Mouse (Mus musculus): ENCODE data around the gene Prkn. TPM values are rescaled to one million over a fixed set of nuclear protein-coding genes. Genes with fewer than 3 reads are reported as not detected.

The Prkn gene
- polyA plus RNA-seq, 1 experiment: 0.58 TPM

DNA sequence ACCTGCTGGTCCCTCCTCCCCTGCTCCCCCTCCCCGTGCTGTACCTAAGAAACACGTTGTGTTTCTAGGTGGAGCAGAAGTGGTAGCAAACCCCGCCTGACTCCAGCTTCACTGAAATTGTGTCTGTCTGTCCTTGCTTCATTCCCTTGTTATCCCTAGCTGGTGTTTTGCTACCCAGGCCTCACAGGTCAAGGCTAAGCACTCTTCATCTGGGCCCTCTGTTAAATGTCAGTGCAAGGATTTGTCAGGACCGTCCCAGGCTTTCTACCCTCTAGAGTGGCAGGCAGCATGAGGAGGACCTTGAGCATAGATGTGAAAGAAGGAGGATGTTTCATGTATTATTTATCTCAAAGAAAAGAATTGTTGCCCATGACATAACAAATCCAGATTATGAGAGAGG is 388.8 kb downstream of the Prkn start:
- Histone ChIP-seq H3K27ac (ENCODE audit: insufficient read depth, low read depth, low read length) (no peak overlapping the region), H3K4me3 (ENCODE audit: low read depth, low read length) (no peak overlapping the region), H3K4me1 (ENCODE audit: control insufficient read depth, insufficient read depth, insufficient read length, low read length) (no peaks in the 10 kb centered on the region), H3K27me3 (ENCODE audit: control insufficient read depth, insufficient read depth, low read length) (no peaks in the 10 kb centered on the region; the same call in 1 of the 2 replicates), H3K36me3 (ENCODE audit: control insufficient read depth, insufficient read depth, low read length) (no peaks in the 10 kb centered on the region)
- no peak for TF ChIP-seq CTCF (IDR thresholded peaks at IDR 0.05; ENCODE audit: extremely low read depth, insufficient read length, insufficient replicate concordance, low read depth, low read length)
- no peak for TF ChIP-seq POLR2A (IDR thresholded peaks at IDR 0.05; ENCODE audit: low read depth, low read length)
- 67% methylated on average over 4 of the region's 4 CpGs for WGBS

DNA sequence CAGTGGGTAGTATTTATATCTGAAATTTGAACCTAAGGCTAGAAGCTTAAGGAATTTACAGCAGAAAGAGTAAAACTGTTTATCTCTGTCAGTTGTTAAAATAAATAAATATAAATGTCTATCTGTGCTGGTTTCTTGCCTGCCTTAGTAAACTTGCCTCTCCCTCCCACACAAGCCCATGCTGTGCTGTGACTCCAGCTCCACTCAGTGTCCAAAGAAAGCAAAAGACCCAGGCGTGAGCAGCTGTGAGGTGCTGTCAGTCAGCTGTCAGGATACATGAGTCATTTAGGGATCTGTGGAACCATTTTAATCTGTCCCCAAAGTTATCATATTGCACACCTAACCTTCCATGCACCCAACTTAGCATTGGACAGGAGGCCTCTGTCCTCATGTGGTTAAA is 389.2 kb downstream of the Prkn start:
- no peaks in the 10 kb centered on the region for H3K36me3 ChIP-seq (ENCODE audit: control insufficient read depth, insufficient read depth, low read length)
- no peak for TF ChIP-seq CTCF (IDR thresholded peaks at IDR 0.05; ENCODE audit: extremely low read depth, insufficient read length, insufficient replicate concordance, low read depth, low read length)
- no peak for TF ChIP-seq POLR2A (IDR thresholded peaks at IDR 0.05; ENCODE audit: low read depth, low read length)

DNA sequence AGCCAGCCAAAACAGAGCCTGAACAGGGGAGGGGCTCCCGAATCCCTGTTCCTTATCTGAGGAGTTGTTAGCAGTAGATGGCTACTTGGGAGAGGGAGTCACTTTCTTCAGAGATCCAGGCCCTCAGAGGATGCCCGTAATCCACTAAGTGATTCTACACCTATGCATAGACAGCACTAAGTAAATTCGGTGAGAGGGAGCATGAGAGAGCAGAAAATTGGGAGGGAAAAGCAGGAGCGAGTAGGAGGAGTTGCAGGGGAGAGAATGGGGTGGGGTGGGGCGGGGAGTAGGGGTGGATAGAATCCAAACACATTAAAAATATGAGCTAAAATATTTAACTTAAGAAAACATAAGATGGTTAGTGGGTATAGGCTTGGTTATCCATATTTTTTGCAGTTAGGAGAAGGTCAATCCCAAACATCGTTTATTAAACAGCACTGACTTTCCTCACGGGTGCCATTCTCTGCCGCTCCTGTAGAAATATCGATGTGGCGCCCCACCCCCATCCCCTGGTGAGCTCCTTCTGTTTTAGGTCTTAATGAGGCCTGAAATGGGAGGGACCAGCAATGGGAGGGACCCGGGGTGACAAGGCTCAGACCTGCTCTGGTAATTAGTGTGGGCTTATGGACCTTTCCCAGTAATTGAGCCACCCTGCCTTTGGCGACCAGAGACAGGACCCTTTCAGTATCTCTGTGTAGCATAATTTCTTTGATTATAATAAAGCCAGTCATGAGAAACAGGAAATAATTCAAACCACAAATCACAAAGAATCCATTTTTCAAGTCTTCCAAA is 390.6 kb downstream of the Prkn start:
- no peaks in the 10 kb centered on the region for H3K4me1 ChIP-seq (ENCODE audit: control insufficient read depth, insufficient read depth, insufficient read length, low read length)
- 46% methylated on average over 12 of the region's 12 CpGs for WGBS
- no peaks in the 10 kb centered on the region for H3K36me3 ChIP-seq (ENCODE audit: control insufficient read depth, insufficient read depth, low read length)
- no peak overlapping the region for H3K4me3 ChIP-seq (ENCODE audit: low read depth, low read length)
- no peaks in the 10 kb centered on the region; the same call in 1 of the 2 replicates for H3K27me3 ChIP-seq (ENCODE audit: control insufficient read depth, insufficient read depth, low read length)
- no peak for TF ChIP-seq CTCF (IDR thresholded peaks at IDR 0.05; ENCODE audit: extremely low read depth, insufficient read length, insufficient replicate concordance, low read depth, low read length)
- no peak for TF ChIP-seq POLR2A (IDR thresholded peaks at IDR 0.05; ENCODE audit: low read depth, low read length)
- no peak overlapping the region for H3K27ac ChIP-seq (ENCODE audit: insufficient read depth, low read depth, low read length)

More for the DNA sequence above, 389.2 kb downstream of the Prkn start:
- no peaks in the 10 kb centered on the region; the same call in 1 of the 2 replicates for H3K27me3 ChIP-seq (ENCODE audit: control insufficient read depth, insufficient read depth, low read length)
- no peak overlapping the region for H3K27ac ChIP-seq (ENCODE audit: insufficient read depth, low read depth, low read length)
- no peaks in the 10 kb centered on the region for H3K4me1 ChIP-seq (ENCODE audit: control insufficient read depth, insufficient read depth, insufficient read length, low read length)
- 79% methylated on average over 1 of the region's 1 CpGs for WGBS
- no peak overlapping the region for H3K4me3 ChIP-seq (ENCODE audit: low read depth, low read length)

DNA sequence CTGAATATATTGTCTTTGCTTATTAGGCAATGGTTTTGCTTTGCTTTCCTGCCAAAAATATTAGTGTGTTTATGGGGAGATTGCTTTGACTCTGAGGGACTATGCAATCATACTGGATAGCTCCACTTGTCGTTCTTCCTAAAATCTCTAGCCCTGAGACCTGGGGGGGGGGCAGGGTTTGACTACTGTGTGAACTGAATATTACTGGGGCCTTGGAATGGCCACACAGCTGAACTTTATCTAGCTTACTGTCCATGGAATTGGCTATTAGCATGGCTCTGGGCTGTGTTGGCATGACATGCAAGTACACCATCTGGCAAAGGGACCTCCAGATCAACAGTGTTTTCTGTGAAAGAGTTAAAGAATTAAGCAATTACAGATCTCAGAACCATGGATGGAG is 395.1 kb downstream of the Prkn start:
- WGBS: 46% methylated on average over 1 of the region's 1 CpGs
- H3K27me3 ChIP-seq (ENCODE audit: control insufficient read depth, insufficient read depth, low read length): no peaks in the 10 kb centered on the region; the same call in 1 of the 2 replicates
- H3K36me3 ChIP-seq (ENCODE audit: control insufficient read depth, insufficient read depth, low read length): no peaks in the 10 kb centered on the region
- H3K4me1 ChIP-seq (ENCODE audit: control insufficient read depth, insufficient read depth, insufficient read length, low read length): no peaks in the 10 kb centered on the region
- TF ChIP-seq CTCF (IDR thresholded peaks at IDR 0.05; ENCODE audit: extremely low read depth, insufficient read length, insufficient replicate concordance, low read depth, low read length) (no peak), POLR2A (IDR thresholded peaks at IDR 0.05; ENCODE audit: low read depth, low read length) (no peak)
- no peak overlapping the region for H3K4me3 ChIP-seq (ENCODE audit: low read depth, low read length)
- H3K27ac ChIP-seq (ENCODE audit: insufficient read depth, low read depth, low read length): no peak overlapping the region

DNA sequence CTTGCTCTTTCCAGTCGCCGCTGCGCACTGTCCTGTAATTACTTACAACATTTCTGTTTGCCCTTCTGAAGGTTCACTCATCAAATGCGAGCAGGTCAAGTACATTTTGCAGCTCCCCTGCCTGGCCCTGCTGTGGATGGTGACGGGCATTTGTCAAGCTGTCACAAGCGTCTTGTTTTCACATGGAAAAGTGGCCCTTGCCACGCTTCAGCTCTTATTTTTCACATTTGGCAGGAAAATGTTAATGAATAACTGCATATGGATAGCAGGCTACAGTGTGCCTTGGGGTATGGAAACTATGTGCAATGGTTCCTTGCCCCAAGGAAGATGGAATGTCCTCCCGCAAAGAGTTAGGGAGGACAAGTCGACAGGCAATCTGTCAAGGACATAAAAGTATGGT is 404.9 kb downstream of the Prkn start:
- Histone ChIP-seq H3K36me3 (ENCODE audit: control insufficient read depth, insufficient read depth, low read length) (no peaks in the 10 kb centered on the region), H3K4me1 (ENCODE audit: control insufficient read depth, insufficient read depth, insufficient read length, low read length) (no peaks in the 10 kb centered on the region), H3K27me3 (ENCODE audit: control insufficient read depth, insufficient read depth, low read length) (no peaks in the 10 kb centered on the region), H3K27ac (ENCODE audit: insufficient read depth, low read depth, low read length) (no peak overlapping the region), H3K4me3 (ENCODE audit: low read depth, low read length) (no peak overlapping the region)
- 65% methylated on average over 9 of the region's 9 CpGs for WGBS
- TF ChIP-seq CTCF (IDR thresholded peaks at IDR 0.05; ENCODE audit: extremely low read depth, insufficient read length, insufficient replicate concordance, low read depth, low read length) (no peak), POLR2A (IDR thresholded peaks at IDR 0.05; ENCODE audit: low read depth, low read length) (no peak)

DNA sequence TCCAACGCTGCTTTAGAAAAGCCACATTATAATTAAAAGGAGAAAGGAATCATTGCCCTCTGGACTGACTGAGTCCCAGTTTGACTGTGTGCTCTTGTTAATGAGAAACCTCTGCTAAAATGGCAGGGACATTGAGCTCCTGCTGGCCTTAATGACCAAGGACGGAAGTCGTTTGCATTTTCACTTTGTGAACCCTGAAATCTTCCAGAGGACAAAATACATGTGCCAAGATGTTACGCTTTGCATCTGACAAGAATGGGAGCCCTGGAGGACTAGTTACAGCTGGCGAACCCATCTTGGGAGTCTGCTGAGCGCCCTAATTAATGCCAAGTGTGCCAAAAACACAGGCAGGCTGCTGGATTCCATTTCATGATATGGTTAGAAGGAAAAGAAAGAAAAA is 409.0 kb downstream of the Prkn start:
- no peak overlapping the region for H3K27ac ChIP-seq (ENCODE audit: insufficient read depth, low read depth, low read length)
- H3K36me3 ChIP-seq (ENCODE audit: control insufficient read depth, insufficient read depth, low read length): no peaks in the 10 kb centered on the region
- 73% methylated on average over 6 of the region's 6 CpGs for WGBS
- H3K27me3 ChIP-seq (ENCODE audit: control insufficient read depth, insufficient read depth, low read length): no peaks in the 10 kb centered on the region
- H3K4me1 ChIP-seq (ENCODE audit: control insufficient read depth, insufficient read depth, insufficient read length, low read length): no peaks in the 10 kb centered on the region
- no peak overlapping the region for H3K4me3 ChIP-seq (ENCODE audit: low read depth, low read length)
- TF ChIP-seq POLR2A (IDR thresholded peaks at IDR 0.05; ENCODE audit: low read depth, low read length) (no peak), CTCF (IDR thresholded peaks at IDR 0.05; ENCODE audit: extremely low read depth, insufficient read length, insufficient replicate concordance, low read depth, low read length) (no peak)

DNA sequence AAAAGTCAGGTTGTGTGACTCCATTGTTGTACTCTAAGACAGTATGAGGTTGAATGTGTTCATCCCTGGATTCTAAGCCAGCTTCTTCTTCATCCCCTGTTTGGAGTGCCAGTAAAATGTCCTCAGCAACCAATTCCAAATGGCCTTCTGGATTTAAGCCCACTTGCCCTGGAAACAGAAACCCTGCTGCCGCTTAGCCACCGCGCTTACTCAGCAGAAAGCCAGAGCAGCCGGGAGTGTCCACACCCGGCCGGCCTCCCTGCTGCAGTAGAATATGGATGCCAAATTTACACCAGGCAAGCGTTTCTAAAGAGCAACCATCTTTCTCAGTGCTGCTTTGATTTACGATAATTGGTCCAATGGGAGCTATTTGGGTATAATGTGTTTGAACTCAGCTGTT is 420.5 kb downstream of the Prkn start:
- no peak for TF ChIP-seq POLR2A (IDR thresholded peaks at IDR 0.05; ENCODE audit: low read depth, low read length)
- no peak for TF ChIP-seq CTCF (IDR thresholded peaks at IDR 0.05; ENCODE audit: extremely low read depth, insufficient read length, insufficient replicate concordance, low read depth, low read length)
- no peak overlapping the region for H3K27ac ChIP-seq (ENCODE audit: insufficient read depth, low read depth, low read length)
- H3K4me3 ChIP-seq (ENCODE audit: low read depth, low read length): no peak overlapping the region
- H3K27me3 ChIP-seq (ENCODE audit: control insufficient read depth, insufficient read depth, low read length): no peaks in the 10 kb centered on the region
- H3K36me3 ChIP-seq (ENCODE audit: control insufficient read depth, insufficient read depth, low read length): no peaks in the 10 kb centered on the region
- no peaks in the 10 kb centered on the region for H3K4me1 ChIP-seq (ENCODE audit: control insufficient read depth, insufficient read depth, insufficient read length, low read length)
- 76% methylated on average over 8 of the region's 8 CpGs for WGBS

Measured in small intestine, adult 2 months (tissue).